Mouse (Mus musculus): ENCODE data around the gene Slamf9. TPM values are rescaled to one million over a fixed set of nuclear protein-coding genes. Genes with fewer than 3 reads are reported as not detected.
A peak's percentile ranks its signal among the peaks of the same experiment; 100 is the strongest.

Slamf9 gene
- polyA plus RNA-seq, 1 experiment, result 4.7 TPM

DNA sequence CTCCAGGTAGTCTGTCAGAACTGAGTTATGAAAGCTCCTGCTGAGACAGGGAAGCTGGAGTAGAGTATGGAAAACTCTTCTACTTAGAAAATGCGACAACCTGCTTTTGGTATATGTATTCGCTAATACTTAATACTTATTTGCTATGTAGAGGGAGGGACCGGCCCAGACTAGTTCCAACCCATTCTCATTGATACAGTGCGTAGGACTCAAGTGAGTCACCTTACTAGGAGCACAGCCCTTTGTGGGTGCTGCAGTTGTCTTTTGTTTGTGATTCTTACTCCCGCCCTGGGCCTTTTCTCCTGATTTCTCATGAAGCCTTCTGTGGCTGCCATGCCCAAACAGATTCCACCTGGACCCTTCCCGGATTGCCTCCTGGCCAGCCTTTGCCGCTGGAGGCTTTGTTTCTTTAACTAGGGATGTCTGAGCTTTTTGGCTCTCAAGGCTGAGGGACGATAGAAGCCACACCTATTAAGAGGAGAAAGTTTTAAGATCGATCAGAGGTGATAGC, 33.2 kb upstream of the Slamf9 start:
- H3K4me3 ChIP-seq, result no peak overlapping the region
- H3K36me3 ChIP-seq (ENCODE audit: control insufficient read depth, insufficient read depth), result no peaks in the 10 kb centered on the region
- no peak overlapping the region for H3ac ChIP-seq (ENCODE audit: control insufficient read depth, insufficient read length)
- H3K27me3 ChIP-seq (ENCODE audit: control insufficient read depth, insufficient read depth, insufficient read length), result no peaks in the 10 kb centered on the region
- no peaks in the 10 kb centered on the region for H3K79me2 ChIP-seq (ENCODE audit: control insufficient read depth, insufficient read depth)
- H3K4me2 ChIP-seq (ENCODE audit: low read depth), result no peak overlapping the region
- no peak for TF ChIP-seq REST (IDR thresholded peaks at IDR 0.05; ENCODE audit: insufficient read depth, insufficient read length)
- TF ChIP-seq CEBPB (IDR thresholded peaks at IDR 0.05; ENCODE audit: insufficient read depth, poor library complexity, severe bottlenecking), result no peak
- TF ChIP-seq POLR2AphosphoS2 (IDR thresholded peaks at IDR 0.05; ENCODE audit: insufficient read length, low read depth), result no peak
- no peak for TF ChIP-seq E2F4 (IDR thresholded peaks at IDR 0.05; ENCODE audit: insufficient read depth)
- TF ChIP-seq TCF3 (IDR thresholded peaks at IDR 0.05; ENCODE audit: insufficient read length, low read depth), result no peak
- no peak for TF ChIP-seq TCF12 (IDR thresholded peaks at IDR 0.05; ENCODE audit: insufficient read depth, poor library complexity, severe bottlenecking)
- TF ChIP-seq MYOG (IDR thresholded peaks at IDR 0.05; ENCODE audit: control insufficient read depth in 1 of 3, insufficient read depth in 1 of 3, insufficient read length in 2 of 3, low read depth in 2 of 3), result no peak
- TF ChIP-seq USF1 (IDR thresholded peaks at IDR 0.05; ENCODE audit: low read depth), result no peak
- no peak for TF ChIP-seq MAX (IDR thresholded peaks at IDR 0.05; ENCODE audit: low read depth)
- TF ChIP-seq SRF (IDR thresholded peaks at IDR 0.05; ENCODE audit: control insufficient read depth, insufficient read length, low read depth), result no peak
- TF ChIP-seq POLR2A (IDR thresholded peaks at IDR 0.05; ENCODE audit: insufficient read length, low read depth), result no peak
- TF ChIP-seq MYOD1 (IDR thresholded peaks at IDR 0.05; ENCODE audit: control insufficient read depth in 1 of 3, insufficient read length in 2 of 3, low read depth in 2 of 3), result no peak

- H3K79me2 ChIP-seq (ENCODE audit: control insufficient read depth, insufficient read depth), result no peaks in the 10 kb centered on the region
- no peak overlapping the region for H3K4me3 ChIP-seq
- H3ac ChIP-seq (ENCODE audit: control insufficient read depth, insufficient read length), result no peak overlapping the region
- H3K27me3 ChIP-seq (ENCODE audit: control insufficient read depth, insufficient read depth, insufficient read length), result no peaks in the 10 kb centered on the region
- TF ChIP-seq E2F4 (IDR thresholded peaks at IDR 0.05; ENCODE audit: insufficient read depth) (no peak), REST (IDR thresholded peaks at IDR 0.05; ENCODE audit: insufficient read depth, insufficient read length) (no peak), SRF (IDR thresholded peaks at IDR 0.05; ENCODE audit: control insufficient read depth, insufficient read length, low read depth) (no peak), TCF3 (IDR thresholded peaks at IDR 0.05; ENCODE audit: insufficient read length, low read depth) (no peak), CEBPB (IDR thresholded peaks at IDR 0.05; ENCODE audit: insufficient read depth, poor library complexity, severe bottlenecking) (no peak), TCF12 (IDR thresholded peaks at IDR 0.05; ENCODE audit: insufficient read depth, poor library complexity, severe bottlenecking) (no peak)
- H3K4me2 ChIP-seq (ENCODE audit: low read depth), result peak overlapping the region; percentile 6
- no peaks in the 10 kb centered on the region for H3K36me3 ChIP-seq (ENCODE audit: control insufficient read depth, insufficient read depth)
Observed at GRCm38 (mm10) chr1:172450226-172450625, 24.9 kb upstream of the Slamf9 start.

DNA sequence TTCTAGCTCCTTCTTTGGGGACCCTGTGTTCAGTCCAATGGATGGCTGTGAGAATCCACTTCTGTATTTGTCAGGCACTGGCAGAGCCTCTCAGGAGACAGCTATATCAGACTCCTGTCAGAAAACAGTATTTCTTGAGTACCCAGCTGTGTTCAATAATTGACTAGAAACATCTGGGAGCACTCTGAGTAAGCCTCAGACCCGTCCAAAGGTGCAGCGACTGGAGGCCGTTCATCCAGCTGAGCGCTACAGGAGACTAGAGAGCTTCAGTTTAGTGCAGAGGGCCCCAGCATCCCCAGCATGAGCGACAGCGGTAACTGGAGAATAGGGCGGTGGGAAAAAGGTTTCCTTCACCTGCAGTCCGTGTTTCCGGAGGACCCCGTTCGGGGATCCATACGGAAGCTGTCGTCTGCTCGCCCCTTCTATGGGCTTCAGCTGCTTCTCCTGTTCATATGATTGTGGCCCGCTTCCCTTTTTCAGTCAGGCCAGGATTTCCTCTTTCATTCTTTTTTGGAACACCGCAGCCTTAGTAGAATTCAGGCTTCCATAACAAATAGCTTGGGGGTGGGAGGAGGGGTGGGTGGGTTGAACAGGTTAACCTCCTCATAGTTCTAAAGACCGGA, 24.2 kb upstream of the Slamf9 start:
- H3K79me2 ChIP-seq (ENCODE audit: control insufficient read depth, insufficient read depth), result no peaks in the 10 kb centered on the region
- TF ChIP-seq TCF12 (IDR thresholded peaks at IDR 0.05; ENCODE audit: insufficient read depth, poor library complexity, severe bottlenecking) (no peak), REST (IDR thresholded peaks at IDR 0.05; ENCODE audit: insufficient read depth, insufficient read length) (no peak), USF1 (IDR thresholded peaks at IDR 0.05; ENCODE audit: low read depth) (no peak), E2F4 (IDR thresholded peaks at IDR 0.05; ENCODE audit: insufficient read depth) (no peak), POLR2AphosphoS2 (IDR thresholded peaks at IDR 0.05; ENCODE audit: insufficient read length, low read depth) (no peak), POLR2A (IDR thresholded peaks at IDR 0.05; ENCODE audit: insufficient read length, low read depth) (no peak)
- no peak overlapping the region for H3K4me2 ChIP-seq (ENCODE audit: low read depth)
- H3K27me3 ChIP-seq (ENCODE audit: control insufficient read depth, insufficient read depth, insufficient read length), result no peaks in the 10 kb centered on the region
- H3K36me3 ChIP-seq (ENCODE audit: control insufficient read depth, insufficient read depth), result no peaks in the 10 kb centered on the region
- no peak overlapping the region for H3ac ChIP-seq (ENCODE audit: control insufficient read depth, insufficient read length)
- H3K4me3 ChIP-seq, result no peak overlapping the region

- no peak for TF ChIP-seq USF1 (IDR thresholded peaks at IDR 0.05; ENCODE audit: low read depth)
- TF ChIP-seq CEBPB (IDR thresholded peaks at IDR 0.05; ENCODE audit: insufficient read depth, poor library complexity, severe bottlenecking), result no peak
- no peak for TF ChIP-seq MAX (IDR thresholded peaks at IDR 0.05; ENCODE audit: low read depth)
- no peak for TF ChIP-seq POLR2AphosphoS2 (IDR thresholded peaks at IDR 0.05; ENCODE audit: insufficient read length, low read depth)
- TF ChIP-seq POLR2A (IDR thresholded peaks at IDR 0.05; ENCODE audit: insufficient read length, low read depth), result no peak
- no peak for TF ChIP-seq E2F4 (IDR thresholded peaks at IDR 0.05; ENCODE audit: insufficient read depth)
- TF ChIP-seq SRF (IDR thresholded peaks at IDR 0.05; ENCODE audit: control insufficient read depth, insufficient read length, low read depth), result no peak
- no peak for TF ChIP-seq TCF12 (IDR thresholded peaks at IDR 0.05; ENCODE audit: insufficient read depth, poor library complexity, severe bottlenecking)
- no peak for TF ChIP-seq MYOG (IDR thresholded peaks at IDR 0.05; ENCODE audit: control insufficient read depth in 1 of 3, insufficient read depth in 1 of 3, insufficient read length in 2 of 3, low read depth in 2 of 3)
- TF ChIP-seq REST (IDR thresholded peaks at IDR 0.05; ENCODE audit: insufficient read depth, insufficient read length), result no peak
- no peak for TF ChIP-seq MYOD1 (IDR thresholded peaks at IDR 0.05; ENCODE audit: control insufficient read depth in 1 of 3, insufficient read length in 2 of 3, low read depth in 2 of 3)
- TF ChIP-seq TCF3 (IDR thresholded peaks at IDR 0.05; ENCODE audit: insufficient read length, low read depth), result no peak
- Histone ChIP-seq H3K27me3 (ENCODE audit: control insufficient read depth, insufficient read depth, insufficient read length) (no peaks in the 10 kb centered on the region), H3ac (ENCODE audit: control insufficient read depth, insufficient read length) (no peak overlapping the region), H3K4me3 (no peak overlapping the region), H3K36me3 (ENCODE audit: control insufficient read depth, insufficient read depth) (no peaks in the 10 kb centered on the region), H3K79me2 (ENCODE audit: control insufficient read depth, insufficient read depth) (no peaks in the 10 kb centered on the region), H3K4me2 (ENCODE audit: low read depth) (no peak overlapping the region)
Observed at GRCm38 (mm10) chr1:172452911-172453310, 22.2 kb upstream of the Slamf9 start.

DNA sequence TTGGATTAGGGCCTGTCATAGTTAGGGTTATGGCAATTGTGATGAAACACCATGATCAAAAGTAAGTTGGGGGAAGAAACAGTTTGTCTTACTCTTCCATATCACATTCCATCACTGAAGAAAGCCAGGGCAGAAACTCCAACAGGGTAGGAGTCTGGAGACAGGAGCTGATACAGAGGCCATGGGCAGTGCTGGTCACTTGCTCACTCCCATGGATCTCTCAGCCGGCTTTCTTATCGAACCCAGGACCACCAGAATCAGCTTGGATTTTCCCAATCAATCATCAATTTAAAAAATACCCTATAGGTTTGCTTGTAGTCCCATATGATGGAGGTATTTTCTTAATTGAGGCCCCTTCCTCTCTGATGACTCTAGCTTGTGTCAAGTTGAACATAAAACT, 21.3 kb upstream of the Slamf9 start:
- H3K27me3 ChIP-seq (ENCODE audit: control insufficient read depth, insufficient read depth, insufficient read length), result no peaks in the 10 kb centered on the region
- H3K4me2 ChIP-seq (ENCODE audit: low read depth), result no peak overlapping the region
- TF ChIP-seq TCF12 (IDR thresholded peaks at IDR 0.05; ENCODE audit: insufficient read depth, poor library complexity, severe bottlenecking), result no peak
- TF ChIP-seq REST (IDR thresholded peaks at IDR 0.05; ENCODE audit: insufficient read depth, insufficient read length), result no peak
- no peak for TF ChIP-seq MYOD1 (IDR thresholded peaks at IDR 0.05; ENCODE audit: control insufficient read depth in 1 of 3, insufficient read length in 2 of 3, low read depth in 2 of 3)
- no peak for TF ChIP-seq MYOG (IDR thresholded peaks at IDR 0.05; ENCODE audit: control insufficient read depth in 1 of 3, insufficient read depth in 1 of 3, insufficient read length in 2 of 3, low read depth in 2 of 3)
- no peak for TF ChIP-seq USF1 (IDR thresholded peaks at IDR 0.05; ENCODE audit: low read depth)
- no peak for TF ChIP-seq MAX (IDR thresholded peaks at IDR 0.05; ENCODE audit: low read depth)
- TF ChIP-seq CEBPB (IDR thresholded peaks at IDR 0.05; ENCODE audit: insufficient read depth, poor library complexity, severe bottlenecking), result no peak
- TF ChIP-seq TCF3 (IDR thresholded peaks at IDR 0.05; ENCODE audit: insufficient read length, low read depth), result no peak
- no peak for TF ChIP-seq POLR2A (IDR thresholded peaks at IDR 0.05; ENCODE audit: insufficient read length, low read depth)
- no peak for TF ChIP-seq POLR2AphosphoS2 (IDR thresholded peaks at IDR 0.05; ENCODE audit: insufficient read length, low read depth)
- TF ChIP-seq E2F4 (IDR thresholded peaks at IDR 0.05; ENCODE audit: insufficient read depth), result no peak
- TF ChIP-seq SRF (IDR thresholded peaks at IDR 0.05; ENCODE audit: control insufficient read depth, insufficient read length, low read depth), result no peak
- no peaks in the 10 kb centered on the region for H3K36me3 ChIP-seq (ENCODE audit: control insufficient read depth, insufficient read depth)
- no peak overlapping the region for H3K4me3 ChIP-seq
- H3ac ChIP-seq (ENCODE audit: control insufficient read depth, insufficient read length), result no peak overlapping the region
- H3K79me2 ChIP-seq (ENCODE audit: control insufficient read depth, insufficient read depth), result no peaks in the 10 kb centered on the region
